ENCODE assay signal across 11 mouse cellular contexts in the genomic region with DNA sequence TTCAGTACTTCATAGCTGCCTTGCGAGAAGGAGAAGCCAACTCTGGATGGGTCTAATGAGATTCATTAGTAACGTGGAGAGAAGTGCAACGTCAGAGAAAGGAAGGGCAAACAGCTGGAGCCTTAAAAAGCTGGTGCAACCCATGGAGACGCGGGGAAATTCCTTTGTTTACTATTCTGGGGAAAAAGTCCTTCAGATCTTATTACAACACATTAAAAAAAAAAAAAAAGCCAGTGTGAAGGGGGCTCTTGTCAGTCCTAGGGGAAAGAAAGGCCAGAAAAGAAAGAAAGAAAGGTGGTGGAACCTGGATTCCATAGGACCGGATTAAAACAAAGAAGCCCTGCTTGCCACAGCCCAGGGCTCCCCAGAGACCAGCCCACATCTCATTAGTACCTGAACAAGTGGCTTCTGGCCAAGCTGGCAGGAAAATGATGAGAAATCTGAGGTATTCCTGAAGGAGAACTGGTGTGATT. TPM values are rescaled to one million over a fixed set of nuclear protein-coding genes. Genes with fewer than 3 reads are reported as not detected.
A peak's percentile ranks its signal among the peaks of the same experiment; 100 is the strongest.
DNase-seq lines count a peak whose midpoint lies in the region; ATAC-seq and TF ChIP-seq lines count a peak whose summit lies in the region.
"Had no signal": no experiment of that assay in that cellular context is flagged by ENCODE, and none has a peak within 500 bp of the region (broad histone marks: within the 10 kb centered on the region; RNA-seq: fewer than 3 reads in every experiment).

No protein-coding gene starts in this region.

- H3K9me3 ChIP-seq in kidney, embryonic 16.5 days (ENCODE audit: low read length) = no peaks in the 10 kb centered on the region
- H3K9me3 ChIP-seq in embryonic facial prominence, embryonic 14.5 days (ENCODE audit: control insufficient read depth, low read length) = no peaks in the 10 kb centered on the region
- no peaks in the 10 kb centered on the region for H3K9me3 ChIP-seq in intestine, embryonic 16.5 days (ENCODE audit: control insufficient read depth, low read length)

- DNase-seq in kidney, postnatal 4 days = no peak
- peak; percentile 75 for DNase-seq in embryonic facial prominence, embryonic 14.5 days (ENCODE audit: low spot score)
- DNase-seq in adrenal gland, postnatal 10 days = no peak
- no peak for DNase-seq in right cerebral cortex, postnatal 36 days (ENCODE audit: low spot score in 2 of 2)
- DNase-seq: adrenal gland, postnatal 36 days had no signal

- H3K27ac ChIP-seq in kidney, embryonic 16.5 days (ENCODE audit: low read length) = no peak overlapping the region
- no peak overlapping the region for H3K27ac ChIP-seq in embryonic facial prominence, embryonic 14.5 days (replicated peaks; ENCODE audit: low read depth, low read length)
- no peak overlapping the region for H3K27ac ChIP-seq in intestine, embryonic 16.5 days (ENCODE audit: low read length)

- H3K4me2 ChIP-seq in kidney, embryonic 16.5 days (replicated peaks; ENCODE audit: low read depth, low read length) = peak overlapping the region; percentile 27; the same call in 1 of the 2 replicates
- H3K4me2 ChIP-seq in embryonic facial prominence, embryonic 14.5 days (ENCODE audit: low read depth, low read length) = peak overlapping the region; percentile 30
- H3K4me2 ChIP-seq in intestine, embryonic 16.5 days (ENCODE audit: low read depth, low read length) = peak overlapping the region; percentile 3; the same call in 1 of the 2 replicates
- peak overlapping the region; percentile 45 for H3K4me2 ChIP-seq in myocyte (ENCODE audit: low read depth)

- 0 out of 2 replicates have a peak overlapping the region, but pooled peaks have one; percentile 29 for H3K9ac ChIP-seq in kidney, embryonic 16.5 days (replicated peaks; ENCODE audit: low read length)
- H3K9ac ChIP-seq in embryonic facial prominence, embryonic 14.5 days (ENCODE audit: low read depth, low read length) = no peak overlapping the region
- no peak overlapping the region for H3K9ac ChIP-seq in intestine, embryonic 16.5 days (ENCODE audit: low read depth, low read length)

- TF ChIP-seq POLR2A in myocyte (IDR thresholded peaks at IDR 0.05; ENCODE audit: insufficient read length, low read depth) = no peak

- H3K4me3 ChIP-seq in kidney, embryonic 16.5 days (ENCODE audit: low read length) = no peak overlapping the region
- H3K4me3 ChIP-seq in embryonic facial prominence, embryonic 14.5 days (ENCODE audit: low read depth, low read length) = no peak overlapping the region
- H3K4me3 ChIP-seq in intestine, embryonic 16.5 days (ENCODE audit: low read length) = no peak overlapping the region
- H3K4me3 ChIP-seq in myocyte = no peak overlapping the region
- H3K4me3 ChIP-seq: erythroblast, embryonic 14.5 days had no signal

- no peak overlapping the region for H3ac ChIP-seq in myocyte (ENCODE audit: control insufficient read depth, insufficient read length)

- peaks cover 5% of the 10 kb centered on the region for H3K4me1 ChIP-seq in kidney, embryonic 16.5 days (ENCODE audit: insufficient read depth, low read length)
- H3K4me1 ChIP-seq in embryonic facial prominence, embryonic 14.5 days (ENCODE audit: control insufficient read depth, insufficient read depth, low read length) = peaks cover 13% of the 10 kb centered on the region
- no peaks in the 10 kb centered on the region for H3K4me1 ChIP-seq in intestine, embryonic 16.5 days (ENCODE audit: control insufficient read depth, insufficient read depth, low read length)

- no peaks in the 10 kb centered on the region for H3K27me3 ChIP-seq in kidney, embryonic 16.5 days (ENCODE audit: insufficient read depth, low read length)
- no peaks in the 10 kb centered on the region for H3K27me3 ChIP-seq in embryonic facial prominence, embryonic 14.5 days (replicated peaks; ENCODE audit: control insufficient read depth, insufficient read depth, low read length)
- H3K27me3 ChIP-seq in intestine, embryonic 16.5 days (replicated peaks; ENCODE audit: control insufficient read depth, insufficient read depth, low read length) = no peaks in the 10 kb centered on the region
- H3K27me3 ChIP-seq in myocyte (ENCODE audit: control insufficient read depth, insufficient read depth, insufficient read length) = peaks cover 7% of the 10 kb centered on the region

- no peaks in the 10 kb centered on the region for H3K79me2 ChIP-seq in myocyte (ENCODE audit: control insufficient read depth, insufficient read depth)

- no peaks in the 10 kb centered on the region for H3K36me3 ChIP-seq in kidney, embryonic 16.5 days (ENCODE audit: insufficient read depth, low read length)
- H3K36me3 ChIP-seq in embryonic facial prominence, embryonic 14.5 days (ENCODE audit: control insufficient read depth, insufficient read depth, low read length) = no peaks in the 10 kb centered on the region
- no peaks in the 10 kb centered on the region for H3K36me3 ChIP-seq in intestine, embryonic 16.5 days (ENCODE audit: control insufficient read depth, insufficient read depth, low read length)
- H3K36me3 ChIP-seq in myocyte (ENCODE audit: control insufficient read depth, insufficient read depth) = no peaks in the 10 kb centered on the region

- 12% methylated on average over 6 of the region's 6 CpGs for WGBS in kidney, embryonic 16.5 days
- WGBS in embryonic facial prominence, embryonic 14.5 days = 2% methylated on average over 6 of the region's 6 CpGs
- WGBS in intestine, embryonic 16.5 days = 20% methylated on average over 6 of the region's 6 CpGs

- no peak for ATAC-seq in kidney, embryonic 16.5 days (ENCODE audit: low FRiP score, low TSS enrichment)
- ATAC-seq in embryonic facial prominence, embryonic 14.5 days (ENCODE audit: low read depth) = peak; percentile 72
- ATAC-seq in intestine, embryonic 16.5 days = no peak
- ATAC-seq in activated CD4-positive, CD25-positive, alpha-beta regulatory T cell, adult 4 months = no peak
- ATAC-seq: CD4-positive, CD25-positive, alpha-beta regulatory T cell, adult 4 months had no signal

TF ChIP-seq in myocyte, 11 proteins besides CTCF, POLR2A, EP300 and RAD21:
- TF ChIP-seq POLR2AphosphoS2 (IDR thresholded peaks at IDR 0.05; ENCODE audit: insufficient read length, low read depth) (no peak), MAX (IDR thresholded peaks at IDR 0.05; ENCODE audit: low read depth) (no peak), E2F4 (IDR thresholded peaks at IDR 0.05; ENCODE audit: insufficient read depth) (no peak), USF1 (IDR thresholded peaks at IDR 0.05; ENCODE audit: low read depth) (no peak), SRF (IDR thresholded peaks at IDR 0.05; ENCODE audit: control insufficient read depth, insufficient read length, low read depth) (no peak), TCF12 (IDR thresholded peaks at IDR 0.05; ENCODE audit: insufficient read depth, poor library complexity, severe bottlenecking) (no peak), MYOD1 (IDR thresholded peaks at IDR 0.05; ENCODE audit: control insufficient read depth in 1 of 3, insufficient read length in 2 of 3, low read depth in 2 of 3) (no peak), TCF3 (IDR thresholded peaks at IDR 0.05; ENCODE audit: insufficient read length, low read depth) (no peak)

RNA-seq across cellular contexts. Expression of gene Cd24a, which starts 41.0 kb away (rescaled TPM):
- polyA plus RNA-seq in kidney, embryonic 16.5 days (2015; fragmentation: Nextera tagmentation; extraction: Ambion mirVana) = 416 and 441 TPM in 2 replicates
- polyA plus RNA-seq in embryonic facial prominence, embryonic 14.5 days (2014; fragmentation: Nextera tagmentation; extraction: Ambion mirVana) = 194 and 214 TPM in 2 replicates
- polyA plus RNA-seq in intestine, embryonic 16.5 days (2015; fragmentation: Nextera tagmentation; extraction: Ambion mirVana) = 138 and 165 TPM in 2 replicates
- 31.2 TPM for polyA plus RNA-seq in myocyte (2012; fragmentation: generic; extraction: Trizol)
- total RNA-seq in adrenal gland, postnatal 10 days (2021) = 10 to 100 TPM; 59.7 to 91.7 TPM
- polyA plus RNA-seq in activated CD4-positive, CD25-positive, alpha-beta regulatory T cell, adult 4 months (2017; shearing (Covaris generic)) = 1 to 10 TPM in 1 of 2 experiments, not detected in 1; 6.1 TPM
